Mouse (Mus musculus) neutrophil, adult 5-6 weeks (primary cell): ENCODE measurements around the gene Ube2e3. TPM values are rescaled to one million over a fixed set of nuclear protein-coding genes. Genes with fewer than 3 reads are reported as not detected.

Source experiments
- ATAC-seq: fragments of 151-379, 151-347 bp; 2 replicates; pipeline ENCODE4 v1.8.0; 2017; ENCODE audit warnings: mild to moderate bottlenecking, moderate TSS enrichment; ENCODE audit not compliant: insufficient number of reproducible peaks, poor library complexity, low FRiP score, severe bottlenecking; ENCODE audit errors: extremely low read depth
- total RNA-seq: library from RNA; stranded (forward); fragments of 200-1000 nt; gene quantifications from 2 replicates; pipeline ENCODE4 v1.2.3, GENCODE M21; 2017

Gene Ube2e3
- 14.7 and 18.4 TPM in 2 replicates for total RNA-seq

GRCm38 (mm10) chr2:78867726-78868510, at the start of gene Ube2e3:
TSS of gene Ube2e3 (plus strand) at chr2:78868124.
- no peak for ATAC-seq

GRCm38 (mm10) chr2:78829887-78830286, 38.0 kb upstream of the Ube2e3 start:
- no peak for ATAC-seq

- ATAC-seq: no peak
These were observed 26.3 kb upstream of the Ube2e3 start for GRCm38 (mm10) chr2:78841494-78842224.

- no peak for ATAC-seq
These were observed 23.6 kb upstream of the Ube2e3 start for GRCm38 (mm10) chr2:78844365-78844764.

- ATAC-seq: no peak
These were observed 22.6 kb upstream of the Ube2e3 start for GRCm38 (mm10) chr2:78845274-78845673.

- no peak for ATAC-seq
These were observed 22.2 kb upstream of the Ube2e3 start for GRCm38 (mm10) chr2:78845717-78846116.

- ATAC-seq: no peak
These were observed 13.6 kb upstream of the Ube2e3 start for GRCm38 (mm10) chr2:78854315-78854714.

- ATAC-seq: no peak
These were observed 9.3 kb upstream of the Ube2e3 start for GRCm38 (mm10) chr2:78858628-78859027.

GRCm38 (mm10) chr2:78859266-78860087, 8.4 kb upstream of the Ube2e3 start:
- ATAC-seq: no peak

- 0 out of 2 replicates have a peak, but pooled peaks have one; percentile 16 for ATAC-seq
These were observed 7.9 kb upstream of the Ube2e3 start for GRCm38 (mm10) chr2:78860088-78860372.

- ATAC-seq: no peak
These were observed 3.8 kb upstream of the Ube2e3 start for GRCm38 (mm10) chr2:78864116-78864515.

- no peak for ATAC-seq
These were observed 3.1 kb upstream of the Ube2e3 start for GRCm38 (mm10) chr2:78864866-78865265.

GRCm38 (mm10) chr2:78868511-78868854, 559 bp downstream of the Ube2e3 start:
- peak; percentile 67 for ATAC-seq

- peak; percentile 31 for ATAC-seq
These were observed 1.2 kb downstream of the Ube2e3 start for GRCm38 (mm10) chr2:78868951-78869720.

GRCm38 (mm10) chr2:78869721-78870442, 2.0 kb downstream of the Ube2e3 start:
- ATAC-seq: no peak

- ATAC-seq: no peak
These were observed 2.6 kb downstream of the Ube2e3 start for GRCm38 (mm10) chr2:78870443-78871025.

GRCm38 (mm10) chr2:78871971-78872860, 4.3 kb downstream of the Ube2e3 start:
- peak; percentile 45; the same call in 1 of the 2 replicates for ATAC-seq
